Mouse (Mus musculus): ENCODE data around the gene Ap3s2.

- TF ChIP-seq CTCF (IDR thresholded peaks at IDR 0.05; ENCODE audit: insufficient read depth, low read depth, low read length) (no peak), POLR2A (IDR thresholded peaks at IDR 0.05; ENCODE audit: insufficient read depth, low read depth, low read length) (no peak)
Observed at GRCm38 (mm10) chr7:79832980-79833379, 87.5 kb downstream of the Ap3s2 start.
